Mouse (Mus musculus): ENCODE measurements at regions not wholly inside any gene's neighbourhood (a gene's known extent, or its start where the extent isn't known, plus 50 kb on each side); places are given as distances from the start of the nearest gene placed in this dataset.

GRCm38 (mm10) chr1:61298779-61299178 lies 321.1 kb downstream of the Icos start:
- TF ChIP-seq GATA1 (IDR thresholded peaks at IDR 0.05; ENCODE audit: borderline replicate concordance, low read length), result no peak
- no peak for TF ChIP-seq FLI1 (IDR thresholded peaks at IDR 0.05; ENCODE audit: low read length)

Data from megakaryocyte, embryonic 14.5 days (primary cell).